Mouse (Mus musculus) kidney, adult 2 months (tissue): ENCODE data around the gene Chrna9. TPM values are rescaled to one million over a fixed set of nuclear protein-coding genes. Genes with fewer than 3 reads are reported as not detected.
"Not testable (repeated sequence)": the region's sequence is repeated elsewhere in the genome, so short reads cannot be mapped to it uniquely, and the experiment has no call there.

Experiments
- DNase-seq: peaks from one replicate; pipeline ENCODE4 v3.0.0; 2021
- H3K27ac ChIP-seq: fragments of 200-500 bp; 2 replicates; pipeline ENCODE4 v1.5.1; 2012; ENCODE audit warnings: low read depth, low read length, control low read depth, inconsistent platforms; ENCODE audit not compliant: insufficient read depth
- H3K27me3 ChIP-seq: fragments of 200-500 bp; replicated peaks from 2 replicates; pipeline ENCODE4 v1.6.1; 2012; ENCODE audit warnings: mild to moderate bottlenecking, moderate library complexity, low read length, inconsistent platforms; ENCODE audit not compliant: control insufficient read depth, insufficient read depth
- H3K36me3 ChIP-seq: fragments of 200-500 bp; 2 replicates; pipeline ENCODE4 v1.6.1; 2012; ENCODE audit warnings: mild to moderate bottlenecking, moderate library complexity, low read length, inconsistent platforms; ENCODE audit not compliant: control insufficient read depth, insufficient read depth
- H3K4me1 ChIP-seq: fragments of 200-500 bp; 2 replicates; pipeline ENCODE4 v1.6.1; 2011; ENCODE audit warnings: low read length; ENCODE audit not compliant: control insufficient read depth, insufficient read depth
- H3K4me3 ChIP-seq: fragments of 200-500 bp; 2 replicates; pipeline ENCODE4 v1.5.1; 2011; ENCODE audit warnings: mild to moderate bottlenecking, low read depth, low read length, control low read depth; ENCODE audit not compliant: insufficient read depth
- CTCF ChIP-seq: fragments of 200-500 bp; conservative IDR thresholded peaks from 2 replicates; pipeline ENCODE4 v1.5.1; 2011; ENCODE audit warnings: low read depth, mild to moderate bottlenecking, control low read depth, low read length, moderate library complexity, mixed read lengths; ENCODE audit not compliant: insufficient read depth, insufficient read length
- POLR2A ChIP-seq: fragments of 200-500 bp; IDR thresholded peaks from one replicate; pipeline ENCODE4 v1.6.1; 2011; ENCODE audit warnings: low read depth, low read length, control low read depth
- WGBS: fragments of 180-500 bp; shearing (Covaris S2); methylation state at CpG from one replicate; pipeline ENCODE4 v1.1.7; 2018; 5-methylcytosine and 5-hydroxymethylcytosine counted together
- polyA plus RNA-seq: library from polyadenylated mRNA; depleted of rRNA; stranded (reverse); fragments of >200 nt; gene quantifications from 2 replicates; pipeline ENCODE4 v1.2.3, GENCODE M21; 2012

Chrna9 gene
- polyA plus RNA-seq, 1 experiment, result not detected

DNA sequence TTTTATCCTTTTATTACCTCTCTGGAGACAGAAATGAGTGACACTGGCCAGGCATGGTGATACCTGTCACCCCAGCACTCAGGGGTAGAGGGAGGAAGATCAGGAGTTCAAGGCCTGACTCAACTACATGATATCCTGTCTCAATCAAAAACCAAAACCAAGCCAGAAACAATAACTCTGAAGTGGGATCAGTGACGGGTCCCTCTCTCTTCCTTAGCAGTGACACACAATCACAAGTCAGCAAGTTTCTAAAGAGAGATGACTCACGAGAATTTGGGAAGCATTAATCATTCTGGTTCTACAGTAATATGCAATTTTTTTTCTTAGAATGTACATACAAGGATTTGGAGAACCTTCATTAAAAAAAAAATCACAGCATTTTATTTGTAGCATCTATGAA lies 38.5 kb downstream of the Chrna9 start:
- Histone ChIP-seq H3K4me3 (no peak overlapping the region), H3K4me1 (no peaks in the 10 kb centered on the region), H3K27ac (no peak overlapping the region), H3K27me3 (no peaks in the 10 kb centered on the region), H3K36me3 (no peaks in the 10 kb centered on the region)
- WGBS, result 63% methylated on average over 2 of the region's 2 CpGs
- no peak for DNase-seq
- no peak for TF ChIP-seq POLR2A
- TF ChIP-seq CTCF, result no peak

DNA sequence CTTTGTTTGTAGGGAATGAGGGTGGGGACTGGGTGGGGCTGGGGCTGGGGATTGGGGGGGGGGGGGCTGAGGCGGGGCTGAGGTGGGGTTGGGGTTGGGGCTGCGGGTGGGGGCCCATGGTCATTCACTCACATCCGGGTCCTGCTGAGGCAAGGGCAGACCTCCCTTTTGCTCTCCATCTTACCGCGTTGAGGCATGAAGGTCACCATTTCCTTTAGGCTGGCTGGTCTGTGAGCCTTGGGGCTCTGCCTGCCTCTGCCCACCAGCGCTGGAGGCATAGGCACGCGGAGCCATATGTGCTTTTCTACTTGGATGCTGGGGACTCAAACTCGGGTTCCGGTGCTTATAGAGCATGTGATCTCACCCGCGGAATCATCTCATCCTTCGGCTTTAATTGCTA lies 41.0 kb downstream of the Chrna9 start:
- H3K4me1 ChIP-seq, result no peaks in the 10 kb centered on the region
- no peak overlapping the region for H3K4me3 ChIP-seq
- DNase-seq, result no peak
- H3K36me3 ChIP-seq, result no peaks in the 10 kb centered on the region
- no peaks in the 10 kb centered on the region for H3K27me3 ChIP-seq
- H3K27ac ChIP-seq, result no peak overlapping the region
- 92% methylated on average over 13 of the region's 13 CpGs for WGBS
- no peak for TF ChIP-seq POLR2A
- TF ChIP-seq CTCF, result no peak

DNA sequence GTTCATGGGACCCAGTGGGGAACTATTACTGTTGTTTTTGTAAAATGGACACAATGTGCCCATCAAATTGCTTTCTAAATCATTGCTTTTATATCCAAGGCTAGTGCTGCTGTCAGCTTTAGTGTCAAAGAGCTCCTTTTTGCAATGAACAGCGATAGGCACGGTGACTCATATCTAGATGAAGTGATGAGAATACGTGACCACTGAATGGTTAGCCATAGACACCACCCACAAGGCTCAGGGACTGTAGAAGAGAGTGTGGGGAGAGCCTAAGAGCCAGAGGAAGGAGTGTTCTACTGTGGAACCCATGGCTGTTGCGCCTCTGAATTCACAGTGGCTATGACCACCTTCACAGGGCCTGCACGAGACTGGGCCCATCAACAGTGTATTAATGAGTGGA lies 51.7 kb downstream of the Chrna9 start:
- 97% methylated on average over 5 of the region's 5 CpGs for WGBS
- no peak overlapping the region for H3K4me3 ChIP-seq
- no peak for TF ChIP-seq POLR2A
- no peak for TF ChIP-seq CTCF
- H3K27ac ChIP-seq, result no peak overlapping the region
- no peaks in the 10 kb centered on the region for H3K4me1 ChIP-seq
- H3K36me3 ChIP-seq, result no peaks in the 10 kb centered on the region
- no peaks in the 10 kb centered on the region for H3K27me3 ChIP-seq
- DNase-seq, result no peak

DNA sequence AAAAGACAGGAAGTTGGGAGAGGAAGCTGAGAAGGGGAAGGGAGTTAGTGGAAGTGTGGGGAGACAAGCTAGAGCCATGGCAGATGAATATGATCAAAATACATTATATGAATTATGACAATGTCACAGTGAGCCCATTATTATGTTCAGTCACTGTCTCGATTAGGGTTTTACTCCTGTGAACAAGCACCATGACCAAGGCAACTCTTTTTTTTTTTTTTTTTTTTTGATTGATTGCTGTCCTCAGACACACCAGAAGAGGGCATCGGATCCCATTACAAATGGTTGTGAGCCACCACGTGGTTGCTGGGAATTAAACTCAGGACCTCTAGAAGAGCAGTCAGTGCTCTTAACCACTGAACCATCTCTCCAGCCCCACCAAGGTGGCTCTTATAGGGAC lies 52.3 kb downstream of the Chrna9 start:
- not testable (repeated sequence) for H3K4me1 ChIP-seq, DNase-seq, H3K4me3 ChIP-seq, H3K27ac ChIP-seq, H3K36me3 ChIP-seq, H3K27me3 ChIP-seq
- 75% methylated on average over 3 of the region's 3 CpGs for WGBS

DNA sequence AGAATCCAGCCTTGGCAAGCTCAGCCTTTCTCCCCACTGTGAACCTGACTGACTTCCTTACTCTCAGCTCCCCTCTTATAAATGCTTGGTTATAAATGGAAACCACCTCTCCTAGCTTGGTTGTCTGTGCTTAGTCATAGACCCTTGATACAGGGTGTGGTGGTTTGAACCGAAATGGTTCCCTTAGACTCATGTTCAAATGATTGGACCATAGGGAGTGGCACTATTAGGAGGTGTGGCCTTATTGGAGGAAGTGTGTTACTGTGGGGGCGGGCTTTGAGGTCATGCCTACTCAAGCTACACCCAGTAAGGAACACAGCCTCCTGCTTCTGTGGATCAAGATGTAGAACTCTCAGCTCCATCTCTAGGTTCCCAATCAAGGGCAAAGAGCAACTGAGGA lies 56.5 kb downstream of the Chrna9 start:
- no peak for DNase-seq
- TF ChIP-seq POLR2A (no peak), CTCF (no peak)

DNA sequence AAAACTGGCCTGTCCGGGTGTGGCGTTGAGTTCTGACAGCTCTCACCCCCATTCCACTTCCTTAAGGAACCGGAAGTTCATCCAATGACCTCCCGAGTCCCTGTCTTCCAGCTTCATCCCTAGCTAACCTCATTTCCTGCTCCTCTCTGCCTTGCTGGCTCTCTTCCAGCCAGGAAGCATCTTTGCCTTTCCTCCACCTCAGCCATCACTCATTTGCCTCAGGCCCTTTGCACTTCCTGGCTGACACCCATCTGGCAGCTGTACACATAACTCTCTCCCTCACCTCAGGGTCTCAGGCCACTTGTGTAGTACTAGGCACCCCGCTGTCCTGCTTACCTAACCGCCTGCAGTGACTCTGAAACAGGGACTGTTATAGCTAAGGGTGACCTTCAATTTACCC lies 59.9 kb downstream of the Chrna9 start:
- no peak for TF ChIP-seq CTCF
- no peak for TF ChIP-seq POLR2A
- Histone ChIP-seq H3K4me1 (no peaks in the 10 kb centered on the region; the same call in 1 of the 2 replicates), H3K36me3 (no peaks in the 10 kb centered on the region), H3K4me3 (no peak overlapping the region), H3K27me3 (no peaks in the 10 kb centered on the region), H3K27ac (no peak overlapping the region)
- 57% methylated on average over 6 of the region's 6 CpGs for WGBS
- peak; percentile 78 for DNase-seq

More for the DNA sequence above, 56.5 kb downstream of the Chrna9 start:
- Histone ChIP-seq H3K36me3 (no peaks in the 10 kb centered on the region), H3K27me3 (no peaks in the 10 kb centered on the region), H3K4me3 (no peak overlapping the region), H3K4me1 (no peaks in the 10 kb centered on the region), H3K27ac (no peak overlapping the region)
- 84% methylated on average over 2 of the region's 2 CpGs for WGBS

DNA sequence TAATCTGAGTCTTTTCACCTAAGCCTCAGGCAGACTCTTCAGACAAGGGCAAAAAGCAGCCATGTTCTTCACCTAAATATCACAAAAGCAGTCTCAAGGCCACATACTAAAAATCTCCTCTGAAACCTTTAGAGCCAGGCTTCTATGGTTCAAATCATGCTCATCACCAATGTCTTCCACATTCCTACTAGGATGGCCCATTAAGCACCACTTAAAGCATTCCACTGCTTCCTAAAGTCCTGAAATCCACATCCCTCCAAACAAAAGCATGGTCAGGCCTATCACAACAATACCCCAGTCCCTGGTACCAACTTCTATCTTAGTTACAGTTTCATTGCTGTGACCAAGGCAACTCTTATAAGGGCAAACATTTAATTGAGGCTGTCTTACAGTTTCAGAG lies 63.1 kb downstream of the Chrna9 start:
- TF ChIP-seq POLR2A (no peak), CTCF (no peak)
- no peak for DNase-seq
- Histone ChIP-seq H3K27me3 (no peaks in the 10 kb centered on the region), H3K4me3 (no peak overlapping the region), H3K36me3 (no peaks in the 10 kb centered on the region), H3K4me1 (peaks cover 14% of the 10 kb centered on the region), H3K27ac (no peak overlapping the region)

DNA sequence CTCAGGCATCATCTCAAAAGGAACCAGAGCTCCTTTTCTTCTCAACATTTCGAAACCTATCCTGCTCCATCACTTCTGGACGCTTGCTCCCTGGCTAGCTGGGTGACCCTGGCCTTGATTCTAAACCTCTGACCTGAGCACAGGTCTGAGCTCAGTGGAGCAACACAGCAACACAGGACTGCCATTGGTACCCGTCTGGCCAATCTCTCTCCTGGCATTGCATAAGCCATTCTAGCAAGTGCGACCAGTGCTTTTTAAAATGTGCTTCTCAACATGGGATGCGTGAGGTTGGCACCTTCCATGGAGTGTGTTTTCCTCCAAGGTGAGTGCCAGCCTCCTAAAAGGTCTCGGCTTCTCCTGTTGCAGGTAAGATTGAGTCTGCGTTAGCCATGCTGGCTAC lies 64.4 kb downstream of the Chrna9 start:
- H3K27ac ChIP-seq, result no peak overlapping the region
- no peaks in the 10 kb centered on the region for H3K27me3 ChIP-seq
- no peaks in the 10 kb centered on the region for H3K36me3 ChIP-seq
- H3K4me3 ChIP-seq, result no peak overlapping the region
- H3K4me1 ChIP-seq, result peaks cover 14% of the 10 kb centered on the region
- DNase-seq, result no peak
- no peak for TF ChIP-seq POLR2A
- no peak for TF ChIP-seq CTCF
- 76% methylated on average over 7 of the region's 7 CpGs for WGBS
